Mouse (Mus musculus) forebrain, embryonic 10.5 days (tissue): Measurements from ENCODE around the gene 4933427I04Rik. TPM values are rescaled to one million over a fixed set of nuclear protein-coding genes. Genes with fewer than 3 reads are reported as not detected.

Experiments
- DNase-seq: peaks from one replicate; pipeline ENCODE4 v3.0.0-alpha.2; 2017; ENCODE audit warnings: low spot score; ENCODE audit errors: extremely low spot score
- H3K27ac ChIP-seq: fragments of 300-500 bp; sonication (generic); 2 replicates; pipeline ENCODE4 v1.5.1; 2016; ENCODE audit warnings: mild to moderate bottlenecking
- H3K27me3 ChIP-seq: fragments of 300-500 bp; sonication (generic); 2 replicates; pipeline ENCODE4 v1.6.1; 2016; ENCODE audit warnings: mild to moderate bottlenecking; ENCODE audit not compliant: poor library complexity, severe bottlenecking
- H3K36me3 ChIP-seq: fragments of 300-500 bp; sonication (generic); replicated peaks from 2 replicates; pipeline ENCODE4 v1.6.1; 2016; ENCODE audit warnings: mild to moderate bottlenecking, moderate library complexity
- H3K4me1 ChIP-seq: fragments of 300-500 bp; sonication (generic); 2 replicates; pipeline ENCODE4 v1.6.1; 2016
- H3K4me3 ChIP-seq: fragments of 300-500 bp; sonication (generic); 2 replicates; pipeline ENCODE4 v1.5.1; 2016; ENCODE audit warnings: mild to moderate bottlenecking, moderate library complexity
- H3K9me3 ChIP-seq: fragments of 300-500 bp; sonication (generic); 2 replicates; pipeline ENCODE4 v1.6.1; 2016; ENCODE audit warnings: mild to moderate bottlenecking, moderate library complexity
- WGBS: fragments of 180-500 bp; shearing (Covaris S2); methylation state at CpG from one replicate; pipeline ENCODE4 v1.1.7; 2016; 5-methylcytosine and 5-hydroxymethylcytosine counted together
- polyA plus RNA-seq: library from polyadenylated mRNA; unstranded; fragments of >200 nt; fragmentation: Nextera tagmentation; extraction: Ambion mirVana; gene quantifications from 2 replicates; pipeline ENCODE4 v1.2.1, GENCODE M21; 2016

The 4933427I04Rik gene
- polyA plus RNA-seq, 1 experiment from 2014 or later, result not detected

- DNase-seq, result no peak
- Histone ChIP-seq H3K9me3 (no peaks in the 10 kb centered on the region), H3K36me3 (peaks cover 7% of the 10 kb centered on the region), H3K27me3 (no peaks in the 10 kb centered on the region), H3K4me1 (peaks cover 35% of the 10 kb centered on the region), H3K27ac (no peak overlapping the region), H3K4me3 (no peak overlapping the region)
- WGBS, result 75% methylated on average over 3 of the region's 3 CpGs
Measured at GRCm38 (mm10) chr4:123903432-123903831, 44.0 kb downstream of the 4933427I04Rik start.

- peak within 1 kb of the TSS; percentile 73 for H3K4me3 ChIP-seq
- 2% methylated on average over 48 of the region's 49 CpGs for WGBS
- peaks cover 35% of the 10 kb centered on the region for H3K4me1 ChIP-seq
- DNase-seq, result peak; percentile 99
- peaks cover 18% of the 10 kb centered on the region for H3K36me3 ChIP-seq
- H3K9me3 ChIP-seq, result no peaks in the 10 kb centered on the region
- peak within 1 kb of the TSS; percentile 87 for H3K27ac ChIP-seq
- no peaks in the 10 kb centered on the region for H3K27me3 ChIP-seq
Measured at GRCm38 (mm10) chr4:123904333-123905125, 45.0 kb downstream of the 4933427I04Rik start, which contains the start of gene Mycbp. Gene Mycbp (plus strand): TSS chr4:123904832.

GRCm38 (mm10) chr4:123905126-123905668, 45.7 kb downstream of the 4933427I04Rik start:
- Histone ChIP-seq H3K36me3 (peaks cover 25% of the 10 kb centered on the region), H3K9me3 (no peaks in the 10 kb centered on the region), H3K27me3 (no peaks in the 10 kb centered on the region), H3K4me3 (peak overlapping the region; percentile 73), H3K27ac (peak overlapping the region; percentile 87), H3K4me1 (peaks cover 35% of the 10 kb centered on the region)
- under 1% methylated on average over 46 of the region's 53 CpGs for WGBS
- DNase-seq, result no peak

GRCm38 (mm10) chr4:123911503-123911902, 52.0 kb downstream of the 4933427I04Rik start:
- H3K27ac ChIP-seq, result no peak overlapping the region
- peaks cover 66% of the 10 kb centered on the region for H3K36me3 ChIP-seq
- DNase-seq, result no peak
- no peaks in the 10 kb centered on the region for H3K27me3 ChIP-seq
- no peaks in the 10 kb centered on the region for H3K9me3 ChIP-seq
- no peak overlapping the region for H3K4me3 ChIP-seq
- WGBS, result 90% methylated on average over 4 of the region's 4 CpGs
- peaks cover 15% of the 10 kb centered on the region for H3K4me1 ChIP-seq

GRCm38 (mm10) chr4:123912431-123912830, 53.0 kb downstream of the 4933427I04Rik start:
- Histone ChIP-seq H3K9me3 (no peaks in the 10 kb centered on the region), H3K4me3 (no peak overlapping the region), H3K36me3 (peaks cover 66% of the 10 kb centered on the region), H3K27ac (no peak overlapping the region), H3K4me1 (peaks cover 14% of the 10 kb centered on the region), H3K27me3 (no peaks in the 10 kb centered on the region)
- 87% methylated on average over 2 of the region's 2 CpGs for WGBS
- DNase-seq, result no peak

Other genes starting within 250 kb of the 4933427I04Rik start
- gene Macf1, start 175.3 kb upstream of the 4933427I04Rik start, polyA plus RNA-seq, result 43.8 and 50.2 TPM in 2 replicates
- 299 and 315 TPM in 2 replicates for gene Ndufs5, start 141.5 kb upstream of the 4933427I04Rik start, polyA plus RNA-seq
- gene Akirin1, start 109.3 kb upstream of the 4933427I04Rik start, polyA plus RNA-seq, result 61.4 and 63.2 TPM in 2 replicates
- 0.21 and 0.26 TPM in 2 replicates for gene Rhbdl2, start 71.8 kb upstream of the 4933427I04Rik start, polyA plus RNA-seq
- 65.7 and 67.7 TPM in 2 replicates for gene Mycbp, start 45.2 kb downstream of the 4933427I04Rik start, polyA plus RNA-seq
- 34.2 and 34.9 TPM in 2 replicates for gene Rragc, start 57.8 kb downstream of the 4933427I04Rik start, polyA plus RNA-seq
- gene 4930535I16Rik, start 58.3 kb downstream of the 4933427I04Rik start, polyA plus RNA-seq, result not detected in 2 replicates